Mouse (Mus musculus) CH12.LX (cell line): Measurements from ENCODE around the gene Acoxl. TPM values are rescaled to one million over a fixed set of nuclear protein-coding genes. Genes with fewer than 3 reads are reported as not detected.
A peak's percentile ranks its signal among the peaks of the same experiment; 100 is the strongest.

Source experiments
- DNase-seq: peaks from one replicate; pipeline ENCODE4 v3.0.0-alpha.2; 2013; ENCODE audit errors: extremely low read depth
- H3K27ac ChIP-seq: 2 replicates; pipeline ENCODE4 v1.5.1; 2012; ENCODE audit warnings: low read depth, mild to moderate bottlenecking, control low read depth, moderate library complexity; ENCODE audit not compliant: insufficient read depth
- H3K27me3 ChIP-seq: replicated peaks from 2 replicates; pipeline ENCODE3; 2012; ENCODE audit warnings: inconsistent platforms
- H3K36me3 ChIP-seq, 2 experiments: replicated peaks in 1 of 2; 2 replicates each; pipeline versions ENCODE3 to v1.6.1; 2012; ENCODE audit warnings: inconsistent platforms in 1 of 2, low read length in 1 of 2, mild to moderate bottlenecking in 1 of 2, mixed read lengths in 1 of 2, moderate library complexity in 1 of 2; ENCODE audit not compliant: control insufficient read depth in 1 of 2, insufficient read depth in 1 of 2
- H3K4me1 ChIP-seq, 2 experiments: 2 replicates each; pipeline ENCODE4 v1.6.1; 2012; ENCODE audit warnings: inconsistent platforms in 1 of 2, moderate library complexity in 1 of 2; ENCODE audit not compliant: insufficient read depth in 2 of 2, control insufficient read depth in 1 of 2
- H3K4me2 ChIP-seq: 2 replicates; pipeline ENCODE4 v1.6.1; 2012; ENCODE audit warnings: low read depth, mild to moderate bottlenecking, control low read depth; ENCODE audit not compliant: poor library complexity, insufficient read depth, severe bottlenecking
- H3K4me3 ChIP-seq, 3 experiments: fragments of 150-350 bp in 1 of 3; sonication (generic) in 1 of 3; replicated peaks in 1 of 3; 2 replicates each; pipeline versions ENCODE3 to v1.5.1; 2011 to 2012; ENCODE audit warnings: low read depth in 2 of 3, low read length in 2 of 3, mild to moderate bottlenecking in 2 of 3, moderate library complexity in 2 of 3, control low read depth in 1 of 3, improper control_type of control experiment in 1 of 3, inconsistent platforms in 1 of 3, mixed read lengths in 1 of 3; ENCODE audit not compliant: poor library complexity in 1 of 3
- H3K79me2 ChIP-seq: replicated peaks from 2 replicates; pipeline ENCODE4 v1.6.1; 2012; ENCODE audit warnings: mild to moderate bottlenecking, moderate library complexity; ENCODE audit not compliant: control insufficient read depth, poor library complexity, insufficient read depth, severe bottlenecking; ENCODE audit errors: extremely low read depth
- H3K9ac ChIP-seq: 2 replicates; pipeline ENCODE4 v1.6.1; 2012; ENCODE audit warnings: low read depth, mild to moderate bottlenecking, control low read depth, moderate library complexity; ENCODE audit not compliant: insufficient read depth
- H3K9me3 ChIP-seq: replicated peaks from 2 replicates; pipeline ENCODE3; 2012; ENCODE audit warnings: low read length, inconsistent platforms, mixed read lengths
- BHLHE40 ChIP-seq: IDR thresholded peaks from 2 replicates; pipeline ENCODE4 v1.6.1; 2011; ENCODE audit warnings: mild to moderate bottlenecking, low read depth, low read length, improper control_type of control experiment
- CHD1 ChIP-seq: IDR thresholded peaks from 2 replicates; pipeline ENCODE4 v1.6.1; 2012; ENCODE audit warnings: low read depth, low read length, improper control_type of control experiment, inconsistent platforms
- CHD2 ChIP-seq: IDR thresholded peaks from 2 replicates; pipeline ENCODE4 v1.6.1; 2011; ENCODE audit warnings: low read length, improper control_type of control experiment
- E2F4 ChIP-seq: IDR thresholded peaks from 2 replicates; pipeline ENCODE4 v1.6.1; 2011; ENCODE audit warnings: low read depth, low read length, improper control_type of control experiment; ENCODE audit not compliant: insufficient replicate concordance
- ELF1 ChIP-seq: IDR thresholded peaks from 2 replicates; pipeline ENCODE4 v1.6.1; 2014; ENCODE audit warnings: low read depth, mild to moderate bottlenecking, inconsistent platforms, low read length, improper control_type of control experiment
- EP300 ChIP-seq: IDR thresholded peaks from 2 replicates; pipeline ENCODE4 v1.6.1; 2011; ENCODE audit warnings: low read length, improper control_type of control experiment
- ETS1 ChIP-seq: conservative IDR thresholded peaks from 2 replicates; pipeline ENCODE4 v1.6.1; 2012; ENCODE audit warnings: low read depth, mild to moderate bottlenecking, inconsistent platforms, low read length, improper control_type of control experiment, moderate library complexity
- GABPA ChIP-seq: IDR thresholded peaks from 2 replicates; pipeline ENCODE4 v1.6.1; 2012; ENCODE audit warnings: low read depth, low read length, improper control_type of control experiment, inconsistent platforms; ENCODE audit not compliant: insufficient replicate concordance
- HCFC1 ChIP-seq: IDR thresholded peaks from 2 replicates; pipeline ENCODE4 v1.6.1; 2012; ENCODE audit warnings: low read depth, mild to moderate bottlenecking, inconsistent platforms, low read length, improper control_type of control experiment
- IRF4 ChIP-seq: IDR thresholded peaks from 2 replicates; pipeline ENCODE4 v1.6.1; 2014; ENCODE audit warnings: low read depth, mild to moderate bottlenecking, inconsistent platforms, low read length, improper control_type of control experiment
- JUN ChIP-seq: IDR thresholded peaks from 2 replicates; pipeline ENCODE4 v1.6.1; 2011; ENCODE audit warnings: low read depth, mild to moderate bottlenecking, low read length, improper control_type of control experiment, moderate library complexity; ENCODE audit not compliant: insufficient read depth
- JUND ChIP-seq: conservative IDR thresholded peaks from 2 replicates; pipeline ENCODE4 v1.6.1; 2011; ENCODE audit warnings: low read depth, low read length, improper control_type of control experiment
- KAT2A ChIP-seq: IDR thresholded peaks from 2 replicates; pipeline ENCODE4 v1.6.1; 2012; ENCODE audit warnings: low read length, improper control_type of control experiment, inconsistent platforms; ENCODE audit not compliant: insufficient replicate concordance
- MAFK ChIP-seq: IDR thresholded peaks from 2 replicates; pipeline ENCODE4 v1.6.1; 2011; ENCODE audit warnings: low read length, improper control_type of control experiment; ENCODE audit not compliant: insufficient replicate concordance
- MAX ChIP-seq: IDR thresholded peaks from 2 replicates; pipeline ENCODE4 v1.6.1; 2011; ENCODE audit warnings: low read length, improper control_type of control experiment
- MAZ ChIP-seq: IDR thresholded peaks from 2 replicates; pipeline ENCODE4 v1.6.1; 2012; ENCODE audit warnings: low read depth, mild to moderate bottlenecking, inconsistent platforms, low read length, improper control_type of control experiment, moderate library complexity
- MEF2A ChIP-seq: IDR thresholded peaks from 2 replicates; pipeline ENCODE4 v1.6.1; 2014; ENCODE audit warnings: low read depth, mild to moderate bottlenecking, inconsistent platforms, low read length, improper control_type of control experiment, borderline replicate concordance
- MXI1 ChIP-seq: IDR thresholded peaks from 2 replicates; pipeline ENCODE4 v1.6.1; 2011; ENCODE audit warnings: mild to moderate bottlenecking, low read depth, low read length, improper control_type of control experiment
- NRF1 ChIP-seq: IDR thresholded peaks from 2 replicates; pipeline ENCODE4 v1.6.1; 2014; ENCODE audit warnings: low read depth, mild to moderate bottlenecking, inconsistent platforms, low read length, improper control_type of control experiment, moderate library complexity
- PAX5 ChIP-seq: IDR thresholded peaks from 2 replicates; pipeline ENCODE4 v1.6.1; 2012; ENCODE audit warnings: low read length, inconsistent platforms, mixed read lengths
- POLR2A ChIP-seq: IDR thresholded peaks from 2 replicates; pipeline ENCODE4 v1.6.1; 2011; ENCODE audit warnings: low read depth, mild to moderate bottlenecking, improper control_type of control experiment, low read length
- POLR2AphosphoS2 ChIP-seq: IDR thresholded peaks from 2 replicates; pipeline ENCODE4 v1.6.1; 2011; ENCODE audit warnings: low read depth, low read length, improper control_type of control experiment
- RAD21 ChIP-seq: IDR thresholded peaks from 2 replicates; pipeline ENCODE4 v1.6.1; 2011; ENCODE audit warnings: low read depth, mild to moderate bottlenecking, low read length, improper control_type of control experiment, moderate library complexity
- RCOR1 ChIP-seq: conservative IDR thresholded peaks from 2 replicates; pipeline ENCODE4 v1.6.1; 2012; ENCODE audit warnings: low read depth, mild to moderate bottlenecking, inconsistent platforms, low read length, improper control_type of control experiment
- SMC3 ChIP-seq: IDR thresholded peaks from 2 replicates; pipeline ENCODE4 v1.6.1; 2011; ENCODE audit warnings: low read depth, low read length, improper control_type of control experiment
- TBP ChIP-seq: conservative IDR thresholded peaks from 2 replicates; pipeline ENCODE4 v1.6.1; 2011; ENCODE audit warnings: low read depth, low read length, improper control_type of control experiment
- TCF12 ChIP-seq: IDR thresholded peaks from 2 replicates; pipeline ENCODE4 v1.6.1; 2014; ENCODE audit warnings: low read depth, mild to moderate bottlenecking, inconsistent platforms, low read length, improper control_type of control experiment
- UBTF ChIP-seq: IDR thresholded peaks from 2 replicates; pipeline ENCODE4 v1.6.1; 2012; ENCODE audit warnings: low read depth, mild to moderate bottlenecking, inconsistent platforms, low read length, improper control_type of control experiment, moderate library complexity
- USF1 ChIP-seq: IDR thresholded peaks from 2 replicates; pipeline ENCODE4 v1.6.1; 2014; ENCODE audit warnings: low read depth, mild to moderate bottlenecking, inconsistent platforms, low read length, improper control_type of control experiment
- ZC3H11A ChIP-seq: IDR thresholded peaks from 2 replicates; pipeline ENCODE4 v1.6.1; 2012; ENCODE audit warnings: low read depth, mild to moderate bottlenecking, inconsistent platforms, low read length, improper control_type of control experiment
- ZKSCAN1 ChIP-seq: IDR thresholded peaks from 2 replicates; pipeline ENCODE4 v1.6.1; 2012; ENCODE audit warnings: low read depth, inconsistent platforms, low read length, improper control_type of control experiment, borderline replicate concordance
- ZMIZ1 ChIP-seq: IDR thresholded peaks from 2 replicates; pipeline ENCODE4 v1.6.1; 2012; ENCODE audit warnings: low read depth, mild to moderate bottlenecking, inconsistent platforms, low read length, improper control_type of control experiment
- ZNF384 ChIP-seq: IDR thresholded peaks from 2 replicates; pipeline ENCODE4 v1.6.1; 2012; ENCODE audit warnings: low read depth, low read length, improper control_type of control experiment, inconsistent platforms
- dilution Hi-C: fragments of 300-500 bp; cut with MboI; formaldehyde crosslinking; loops from 2 replicates; pipeline ENCODE4 v1.14.3; 2020; ENCODE audit warnings: low sequenced_read_pairs; ENCODE audit not compliant: extremely low pct_unique_long_range_greater_than_20kb, extremely low pct_ligation_motif_present
- in situ Hi-C: fragments of 300-500 bp; cut with MboI; formaldehyde crosslinking; loops from 3 replicates; pipeline ENCODE4 v1.14.3; 2019; ENCODE audit warnings: low sequenced_read_pairs, low pct_ligation_motif_present, low pct_unique_long_range_greater_than_20kb, mixed read lengths
- polyA plus RNA-seq: library from polyadenylated mRNA; unstranded; fragments of >175 nt; gene quantifications from 2 replicates; pipeline ENCODE4 v1.2.1, GENCODE M21; 2012; ENCODE audit warnings: low read depth; ENCODE audit not compliant: insufficient read length
- total RNA-seq, 2 experiments: library from RNA; depleted of rRNA; stranded (reverse); fragments of 300-350 nt in 1 of 2; fragments of >200 nt in 1 of 2; gene quantifications; 2 replicates each; pipeline ENCODE4 v1.2.3; 2012 to 2014

Gene Acoxl
- total and polyA plus RNA-seq, 3 experiments, result 0.25 to 0.43 TPM; not detected in 1

DNA sequence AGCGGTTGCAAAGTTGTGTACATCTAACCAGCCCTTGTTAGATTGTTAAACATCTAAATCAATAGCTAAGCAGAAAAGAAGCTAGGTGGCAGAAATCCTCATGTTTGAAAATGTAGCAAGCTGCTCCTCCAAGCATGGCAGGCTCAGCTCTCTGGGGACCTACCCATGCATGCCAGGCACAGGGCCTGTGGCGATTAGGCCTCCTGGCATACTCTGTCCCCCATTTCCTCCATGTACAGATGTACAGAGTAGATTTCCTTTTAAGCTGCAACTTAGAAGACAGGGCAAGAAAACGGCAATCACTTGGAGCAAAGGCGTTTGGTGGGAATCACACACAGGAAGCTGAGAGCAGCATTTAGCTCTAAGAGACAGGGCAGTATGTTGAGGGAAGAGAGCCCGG is 255.5 kb downstream of the Acoxl start (continued):
- no peak for TF ChIP-seq ETS1
- 0 out of 2 replicates have a peak, but pooled peaks have one; percentile 29 for TF ChIP-seq MAX
- TF ChIP-seq MAZ, result no peak
- TF ChIP-seq MAFK, result no peak
- no peak for TF ChIP-seq NRF1
- no peak for TF ChIP-seq JUND
- TF ChIP-seq SMC3, result 0 out of 2 replicates have a peak, but pooled peaks have one; percentile 1
- 0 out of 2 replicates have a peak, but pooled peaks have one; percentile 29 for TF ChIP-seq RCOR1
- TF ChIP-seq IRF4, result no peak
- TF ChIP-seq HCFC1, result no peak
- no peak for TF ChIP-seq KAT2A

DNA sequence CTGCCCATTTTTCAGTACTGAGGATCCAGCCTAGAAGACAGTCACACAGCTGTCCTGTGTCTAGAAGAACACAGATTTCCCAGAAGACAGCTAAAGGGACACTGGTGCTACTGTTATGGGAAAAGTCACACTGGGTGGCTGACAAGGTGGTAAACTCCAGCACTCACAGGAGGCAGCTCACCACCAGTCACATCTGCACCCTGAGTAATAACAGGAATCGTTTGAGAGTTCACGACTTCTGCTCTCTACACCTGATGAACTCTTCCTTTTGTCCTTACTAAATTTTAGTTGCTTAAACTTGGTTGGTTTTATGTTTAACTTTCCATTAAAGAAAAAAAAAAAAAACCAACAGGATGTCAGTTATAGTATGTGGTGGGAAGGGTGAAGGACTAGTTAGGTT is 255.9 kb downstream of the Acoxl start:
- TF ChIP-seq ZC3H11A, result no peak
- TF ChIP-seq MXI1, result 0 out of 2 replicates have a peak, but pooled peaks have one; percentile 19
- no peak; the same call in 1 of the 2 replicates for TF ChIP-seq RAD21
- no peak for TF ChIP-seq KAT2A
- peak; percentile 57; the same call in 1 of the 2 replicates for TF ChIP-seq MEF2A
- no peak for TF ChIP-seq USF1
- TF ChIP-seq POLR2A, result no peak
- peak; percentile 69 for TF ChIP-seq ZNF384
- peak; percentile 67; the same call in 1 of the 2 replicates for TF ChIP-seq JUN
- TF ChIP-seq POLR2AphosphoS2, result no peak
- TF ChIP-seq ETS1, result peak; percentile 83
- TF ChIP-seq SMC3, result no peak
- no peak for TF ChIP-seq ZMIZ1
- no peak for TF ChIP-seq ELF1
- peak; percentile 44 for TF ChIP-seq ZKSCAN1
- no peak for TF ChIP-seq UBTF
- TF ChIP-seq RCOR1, result 0 out of 2 replicates have a peak, but pooled peaks have one; percentile 41
- no peak for TF ChIP-seq TBP
- TF ChIP-seq EP300, result peak; percentile 89
- TF ChIP-seq CHD1, result no peak
- TF ChIP-seq GABPA, result no peak
- TF ChIP-seq IRF4, result peak; percentile 91
- no peak for TF ChIP-seq E2F4
- TF ChIP-seq BHLHE40, result peak; percentile 74
- peak; percentile 92 for TF ChIP-seq JUND
- no peak for TF ChIP-seq MAFK
- no peak for TF ChIP-seq MAZ
- TF ChIP-seq TCF12, result peak; percentile 93
- TF ChIP-seq NRF1, result no peak
- no peak for TF ChIP-seq PAX5
- TF ChIP-seq HCFC1, result no peak
- peak; percentile 59; the same call in 1 of the 2 replicates for TF ChIP-seq CHD2
- Histone ChIP-seq H3K4me2 (peak overlapping the region; percentile 16; the same call in 1 of the 2 replicates), H3K4me1 (peaks cover 40 to 84% of the 10 kb centered on the region in 2 experiments), H3K36me3 (no peaks in the 10 kb centered on the region), H3K27ac (peak overlapping the region; percentile 11; the same call in 1 of the 2 replicates), H3K79me2 (no peaks in the 10 kb centered on the region), H3K27me3 (no peaks in the 10 kb centered on the region), H3K9ac (no peak overlapping the region), H3K4me3 (no peak overlapping the region), H3K9me3 (no peaks in the 10 kb centered on the region)
- in situ Hi-C loops, result loop anchor here (25.0 kb wide), 1 partner anchor 207 kb away; no protein-coding TSS in a partner anchor
- dilution Hi-C loops, result no loop called here
- DNase-seq, result peak; percentile 70
